Mouse (Mus musculus): ENCODE results near the gene Pbx3. TPM values are rescaled to one million over a fixed set of nuclear protein-coding genes. Genes with fewer than 3 reads are reported as not detected.

Gene Pbx3
- polyA plus RNA-seq, 1 experiment from 2014 or later = 53.2 TPM

DNA sequence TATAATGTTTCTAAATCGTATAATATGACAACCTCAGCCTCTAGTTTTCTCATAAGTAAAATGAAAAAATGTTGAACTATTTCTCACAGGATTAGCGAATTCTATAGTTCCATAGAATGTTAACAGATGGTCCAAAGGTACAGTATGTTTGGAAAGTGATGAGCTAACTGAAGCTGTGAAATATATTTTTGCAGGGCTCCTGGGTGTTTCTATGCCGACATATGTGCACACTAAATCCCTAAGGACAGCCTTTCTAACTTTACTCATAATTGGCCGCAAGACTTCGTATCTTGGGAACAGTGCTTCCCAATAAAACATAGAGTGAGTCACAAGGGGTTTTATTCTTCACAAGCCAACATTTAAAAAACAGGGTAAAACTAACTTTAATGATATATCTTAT lies 157.4 kb downstream of the Pbx3 start:
- Histone ChIP-seq H3K36me3 (replicated peaks; ENCODE audit: control insufficient read depth, insufficient read depth, low read depth, low read length) (no peaks in the 10 kb centered on the region), H3K9ac (replicated peaks; ENCODE audit: low read length) (no peak overlapping the region)
- WGBS = 86% methylated on average over 5 of the region's 5 CpGs

DNA sequence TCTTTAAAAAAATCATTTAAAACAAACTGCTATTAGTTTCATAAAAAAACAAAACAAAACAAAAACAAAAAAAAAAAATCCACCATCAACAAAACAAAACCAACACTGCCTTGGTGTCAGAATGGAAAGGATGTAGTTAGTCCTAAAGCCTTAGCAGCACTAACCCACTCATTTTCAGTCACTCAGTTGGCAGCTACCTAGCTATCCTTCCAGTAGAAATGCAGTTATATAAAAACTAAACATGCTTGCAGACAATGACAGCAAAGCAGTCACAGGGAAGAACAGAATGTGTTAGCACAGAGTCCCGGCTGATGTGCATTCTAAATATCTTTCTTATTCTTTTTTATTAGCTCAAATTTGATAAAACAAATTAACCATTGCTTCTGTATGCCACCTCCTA lies 160.5 kb downstream of the Pbx3 start:
- H3K4me1 ChIP-seq (ENCODE audit: control insufficient read depth, insufficient read depth, low read length) = no peaks in the 10 kb centered on the region
- ATAC-seq (replicated peaks; ENCODE audit: insufficient number of reproducible peaks, low FRiP score, low TSS enrichment, low read depth) (no peak), DNase-seq (ENCODE audit: low spot score) (no peak)

More for the DNA sequence above, 157.4 kb downstream of the Pbx3 start:
- Histone ChIP-seq H3K4me2 (ENCODE audit: low read depth, low read length) (no peak overlapping the region), H3K27ac (replicated peaks; ENCODE audit: low read depth, low read length) (no peak overlapping the region), H3K9me3 (replicated peaks; ENCODE audit: control insufficient read depth, low read length) (no peaks in the 10 kb centered on the region), H3K4me3 (ENCODE audit: low read depth, low read length) (no peak overlapping the region), H3K4me1 (ENCODE audit: control insufficient read depth, insufficient read depth, low read length) (no peaks in the 10 kb centered on the region), H3K27me3 (ENCODE audit: control insufficient read depth, insufficient read depth, low read length) (no peaks in the 10 kb centered on the region)
- ATAC-seq (replicated peaks; ENCODE audit: insufficient number of reproducible peaks, low FRiP score, low TSS enrichment, low read depth) (no peak), DNase-seq (ENCODE audit: low spot score) (no peak)

DNA sequence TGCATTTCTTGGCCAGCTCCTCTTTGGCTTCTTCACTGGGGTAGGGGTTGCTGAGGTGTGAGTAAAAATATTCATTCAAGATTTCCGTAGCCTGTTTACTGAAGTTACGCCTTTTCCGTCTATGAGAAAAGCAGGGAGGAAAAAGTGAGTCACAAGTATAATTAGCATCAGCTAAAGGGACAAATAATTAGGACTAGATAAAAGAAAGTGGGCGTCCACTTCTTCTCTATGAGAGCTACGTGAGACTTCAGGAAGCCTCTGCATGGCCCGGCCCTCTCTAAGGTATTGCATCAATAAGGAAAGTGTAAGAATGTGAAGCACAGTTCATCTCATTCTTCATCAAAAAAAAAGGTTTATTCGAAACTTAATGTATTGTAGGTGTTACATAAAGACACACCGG lies 168.1 kb downstream of the Pbx3 start:
- Histone ChIP-seq H3K27ac (replicated peaks; ENCODE audit: low read depth, low read length) (no peak overlapping the region), H3K4me1 (ENCODE audit: control insufficient read depth, insufficient read depth, low read length) (no peaks in the 10 kb centered on the region), H3K36me3 (replicated peaks; ENCODE audit: control insufficient read depth, insufficient read depth, low read depth, low read length) (no peaks in the 10 kb centered on the region; the same call in 1 of the 2 replicates), H3K9ac (replicated peaks; ENCODE audit: low read length) (no peak overlapping the region), H3K4me3 (ENCODE audit: low read depth, low read length) (no peak overlapping the region), H3K27me3 (ENCODE audit: control insufficient read depth, insufficient read depth, low read length) (no peaks in the 10 kb centered on the region), H3K9me3 (replicated peaks; ENCODE audit: control insufficient read depth, low read length) (no peaks in the 10 kb centered on the region), H3K4me2 (ENCODE audit: low read depth, low read length) (no peak overlapping the region)
- DNase-seq (ENCODE audit: low spot score) = no peak
- 91% methylated on average over 8 of the region's 8 CpGs for WGBS
- no peak for ATAC-seq (replicated peaks; ENCODE audit: insufficient number of reproducible peaks, low FRiP score, low TSS enrichment, low read depth)

More for the DNA sequence above, 160.5 kb downstream of the Pbx3 start:
- Histone ChIP-seq H3K9ac (replicated peaks; ENCODE audit: low read length) (no peak overlapping the region), H3K4me2 (ENCODE audit: low read depth, low read length) (no peak overlapping the region), H3K36me3 (replicated peaks; ENCODE audit: control insufficient read depth, insufficient read depth, low read depth, low read length) (no peaks in the 10 kb centered on the region), H3K4me3 (ENCODE audit: low read depth, low read length) (no peak overlapping the region), H3K27me3 (ENCODE audit: control insufficient read depth, insufficient read depth, low read length) (no peaks in the 10 kb centered on the region), H3K27ac (replicated peaks; ENCODE audit: low read depth, low read length) (no peak overlapping the region), H3K9me3 (replicated peaks; ENCODE audit: control insufficient read depth, low read length) (no peaks in the 10 kb centered on the region)
- 95% methylated on average over 1 of the region's 1 CpGs for WGBS

DNA sequence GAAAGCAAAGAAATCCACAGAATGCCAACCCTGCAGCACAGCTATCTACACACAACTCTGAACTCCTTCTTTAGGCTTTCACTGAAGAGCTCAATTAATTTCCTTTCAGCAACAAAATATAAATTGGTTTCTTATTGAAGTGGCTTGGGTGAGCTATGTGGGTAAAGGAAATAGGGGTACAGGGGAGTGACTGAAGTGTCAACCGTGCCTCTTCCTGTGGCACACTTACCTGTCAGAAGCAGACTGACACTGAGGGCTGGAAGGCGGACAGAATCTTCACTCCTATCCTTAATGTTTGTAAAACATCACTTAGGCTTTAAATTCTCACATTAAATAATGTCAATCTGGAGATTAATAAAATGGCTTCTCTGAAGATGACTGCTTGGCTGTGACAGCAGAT lies 168.6 kb downstream of the Pbx3 start:
- H3K27ac ChIP-seq (replicated peaks; ENCODE audit: low read depth, low read length) = no peak overlapping the region
- no peak for ATAC-seq (replicated peaks; ENCODE audit: insufficient number of reproducible peaks, low FRiP score, low TSS enrichment, low read depth)
- no peak overlapping the region for H3K4me3 ChIP-seq (ENCODE audit: low read depth, low read length)
- DNase-seq (ENCODE audit: low spot score) = no peak
- H3K4me1 ChIP-seq (ENCODE audit: control insufficient read depth, insufficient read depth, low read length) = no peaks in the 10 kb centered on the region
- no peaks in the 10 kb centered on the region for H3K27me3 ChIP-seq (ENCODE audit: control insufficient read depth, insufficient read depth, low read length)
- H3K4me2 ChIP-seq (ENCODE audit: low read depth, low read length) = no peak overlapping the region
- 95% methylated on average over 2 of the region's 2 CpGs for WGBS
- H3K9me3 ChIP-seq (replicated peaks; ENCODE audit: control insufficient read depth, low read length) = no peaks in the 10 kb centered on the region
- H3K36me3 ChIP-seq (replicated peaks; ENCODE audit: control insufficient read depth, insufficient read depth, low read depth, low read length) = no peaks in the 10 kb centered on the region; the same call in 1 of the 2 replicates
- H3K9ac ChIP-seq (replicated peaks; ENCODE audit: low read length) = no peak overlapping the region

DNA sequence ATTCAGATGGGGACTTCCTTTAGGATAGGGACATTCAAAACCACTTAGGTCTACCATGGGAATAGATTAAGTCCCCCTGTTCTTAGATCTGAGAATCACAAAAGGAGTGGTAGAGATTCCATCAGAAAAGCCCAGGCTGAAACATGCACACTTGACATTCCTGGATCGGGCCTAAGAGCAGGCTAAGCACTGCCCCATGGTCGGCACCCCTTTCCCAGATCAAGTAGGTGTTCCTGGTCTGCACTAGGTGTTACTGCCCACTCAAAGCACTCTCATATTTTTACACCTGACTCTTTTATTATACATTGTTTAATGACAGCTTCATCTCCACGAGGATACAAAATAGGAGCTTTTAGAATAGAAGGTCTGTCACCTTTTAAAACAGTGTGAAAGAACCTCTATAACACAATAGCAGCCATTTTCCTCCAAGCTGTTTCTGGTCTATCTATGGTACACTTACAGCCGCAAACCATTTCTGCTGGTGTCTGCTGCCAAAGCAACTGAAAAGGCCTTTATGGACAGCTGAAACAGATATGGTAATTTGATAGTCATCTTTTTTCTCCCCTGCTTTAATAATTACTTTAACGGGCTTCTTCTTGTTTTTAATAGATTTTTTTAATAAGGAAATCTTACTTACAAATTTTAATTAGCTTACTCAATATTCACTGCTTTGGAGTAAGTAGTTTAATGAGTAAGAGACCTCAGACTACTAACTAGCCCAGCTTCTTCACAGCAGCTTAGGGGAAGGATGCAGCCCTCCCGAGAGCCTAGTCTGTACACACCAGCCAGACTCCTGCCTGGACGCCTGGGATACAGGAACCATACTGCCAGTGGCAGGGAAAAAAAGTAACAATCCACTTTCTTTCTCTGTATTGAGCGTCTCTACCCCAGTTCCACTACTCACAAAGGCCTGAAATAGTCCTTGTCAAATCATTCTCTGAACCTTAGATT lies 178.8 kb downstream of the Pbx3 start:
- ATAC-seq (replicated peaks; ENCODE audit: insufficient number of reproducible peaks, low FRiP score, low TSS enrichment, low read depth) (no peak), DNase-seq (ENCODE audit: low spot score) (no peak)
- WGBS = 76% methylated on average over 8 of the region's 8 CpGs
- no peaks in the 10 kb centered on the region for H3K36me3 ChIP-seq (replicated peaks; ENCODE audit: control insufficient read depth, insufficient read depth, low read depth, low read length)
- H3K27me3 ChIP-seq (ENCODE audit: control insufficient read depth, insufficient read depth, low read length) = no peaks in the 10 kb centered on the region
- no peak overlapping the region for H3K27ac ChIP-seq (replicated peaks; ENCODE audit: low read depth, low read length)
- no peaks in the 10 kb centered on the region for H3K4me1 ChIP-seq (ENCODE audit: control insufficient read depth, insufficient read depth, low read length)
- H3K4me3 ChIP-seq (ENCODE audit: low read depth, low read length) = no peak overlapping the region
- no peak overlapping the region for H3K4me2 ChIP-seq (ENCODE audit: low read depth, low read length)
- no peak overlapping the region for H3K9ac ChIP-seq (replicated peaks; ENCODE audit: low read length)
- H3K9me3 ChIP-seq (replicated peaks; ENCODE audit: control insufficient read depth, low read length) = no peaks in the 10 kb centered on the region

DNA sequence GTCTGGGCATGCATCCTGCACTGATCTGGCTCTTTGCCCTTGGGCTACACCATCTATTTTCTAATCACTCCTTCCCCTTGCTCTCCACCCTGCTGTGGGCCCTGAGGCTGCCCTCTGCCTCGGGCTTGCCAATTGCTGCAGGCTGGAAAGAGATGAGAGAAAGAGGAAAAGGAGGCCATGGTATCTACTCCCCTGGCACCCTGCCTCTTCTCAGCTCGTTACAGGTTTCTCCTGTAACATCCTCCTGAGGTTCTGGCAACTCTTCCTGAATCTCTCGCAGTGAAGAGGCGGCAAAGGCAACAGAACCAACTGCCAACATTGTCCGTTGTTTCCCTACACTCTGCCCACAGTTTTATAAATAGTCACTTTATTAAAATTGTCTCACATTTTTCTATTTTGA lies 179.7 kb downstream of the Pbx3 start:
- H3K4me1 ChIP-seq (ENCODE audit: control insufficient read depth, insufficient read depth, low read length) = no peaks in the 10 kb centered on the region
- no peaks in the 10 kb centered on the region for H3K9me3 ChIP-seq (replicated peaks; ENCODE audit: control insufficient read depth, low read length)
- H3K9ac ChIP-seq (replicated peaks; ENCODE audit: low read length) = no peak overlapping the region
- no peak overlapping the region for H3K27ac ChIP-seq (replicated peaks; ENCODE audit: low read depth, low read length)
- ATAC-seq (replicated peaks; ENCODE audit: insufficient number of reproducible peaks, low FRiP score, low TSS enrichment, low read depth) (no peak), DNase-seq (ENCODE audit: low spot score) (no peak)
- H3K4me3 ChIP-seq (ENCODE audit: low read depth, low read length) = no peak overlapping the region
- WGBS = 78% methylated on average over 5 of the region's 5 CpGs
- no peaks in the 10 kb centered on the region for H3K27me3 ChIP-seq (ENCODE audit: control insufficient read depth, insufficient read depth, low read length)
- H3K4me2 ChIP-seq (ENCODE audit: low read depth, low read length) = no peak overlapping the region
- H3K36me3 ChIP-seq (replicated peaks; ENCODE audit: control insufficient read depth, insufficient read depth, low read depth, low read length) = no peaks in the 10 kb centered on the region

DNA sequence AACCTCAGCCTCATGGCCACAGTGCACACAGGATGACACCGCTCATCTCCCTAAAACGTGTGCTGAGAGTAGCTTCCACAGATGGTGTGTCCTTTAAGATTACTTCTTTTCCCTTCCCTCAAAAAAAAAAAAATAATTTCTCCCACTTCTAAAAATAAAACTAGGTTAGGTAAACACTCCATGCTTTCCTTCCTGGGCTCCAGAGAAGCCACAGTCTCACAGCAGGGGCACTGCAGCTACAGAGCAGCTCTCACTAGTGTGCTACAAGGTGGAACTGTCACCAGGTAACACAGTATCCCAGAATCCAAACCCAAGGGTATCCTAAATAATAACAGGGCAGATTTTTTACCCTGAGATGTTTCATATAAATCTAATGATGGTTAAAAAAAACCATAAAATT lies 185.6 kb downstream of the Pbx3 start:
- DNase-seq (ENCODE audit: low spot score) (no peak), ATAC-seq (replicated peaks; ENCODE audit: insufficient number of reproducible peaks, low FRiP score, low TSS enrichment, low read depth) (no peak)
- no peaks in the 10 kb centered on the region for H3K9me3 ChIP-seq (replicated peaks; ENCODE audit: control insufficient read depth, low read length)
- H3K4me1 ChIP-seq (ENCODE audit: control insufficient read depth, insufficient read depth, low read length) = no peaks in the 10 kb centered on the region
- H3K4me2 ChIP-seq (ENCODE audit: low read depth, low read length) = no peak overlapping the region
- no peak overlapping the region for H3K4me3 ChIP-seq (ENCODE audit: low read depth, low read length)
- no peak overlapping the region for H3K27ac ChIP-seq (replicated peaks; ENCODE audit: low read depth, low read length)
- no peak overlapping the region for H3K9ac ChIP-seq (replicated peaks; ENCODE audit: low read length)
- no peaks in the 10 kb centered on the region for H3K27me3 ChIP-seq (ENCODE audit: control insufficient read depth, insufficient read depth, low read length)
- 87% methylated on average over 2 of the region's 2 CpGs for WGBS
- no peaks in the 10 kb centered on the region for H3K36me3 ChIP-seq (replicated peaks; ENCODE audit: control insufficient read depth, insufficient read depth, low read depth, low read length)

DNA sequence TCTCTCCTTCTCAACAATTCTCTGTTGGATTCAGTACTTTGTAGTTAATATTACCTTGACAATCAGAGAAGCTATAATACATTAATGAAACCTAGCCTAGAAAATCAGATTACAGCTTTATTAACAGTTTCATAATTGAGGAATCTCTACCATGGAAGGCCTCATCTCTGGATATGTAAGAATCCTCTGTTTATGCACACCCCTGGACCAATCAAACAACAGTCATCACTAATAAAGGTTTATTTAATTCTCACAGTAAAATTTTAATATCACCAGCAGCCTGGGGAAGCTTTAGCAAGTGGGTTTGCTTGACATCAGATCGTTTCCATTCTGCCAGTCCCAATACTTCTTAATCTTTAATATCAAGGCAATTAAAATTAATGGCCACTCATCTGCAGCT lies 191.3 kb downstream of the Pbx3 start:
- 84% methylated on average over 1 of the region's 1 CpGs for WGBS

More for the DNA sequence above, 191.3 kb downstream of the Pbx3 start:
- Histone ChIP-seq H3K9me3 (replicated peaks; ENCODE audit: control insufficient read depth, low read length) (no peaks in the 10 kb centered on the region), H3K27me3 (ENCODE audit: control insufficient read depth, insufficient read depth, low read length) (no peaks in the 10 kb centered on the region), H3K4me1 (ENCODE audit: control insufficient read depth, insufficient read depth, low read length) (no peaks in the 10 kb centered on the region), H3K4me3 (ENCODE audit: low read depth, low read length) (no peak overlapping the region), H3K4me2 (ENCODE audit: low read depth, low read length) (no peak overlapping the region), H3K36me3 (replicated peaks; ENCODE audit: control insufficient read depth, insufficient read depth, low read depth, low read length) (no peaks in the 10 kb centered on the region), H3K27ac (replicated peaks; ENCODE audit: low read depth, low read length) (no peak overlapping the region), H3K9ac (replicated peaks; ENCODE audit: low read length) (no peak overlapping the region)
- no peak for ATAC-seq (replicated peaks; ENCODE audit: insufficient number of reproducible peaks, low FRiP score, low TSS enrichment, low read depth)
- DNase-seq (ENCODE audit: low spot score) = no peak
